Mouse (Mus musculus): ENCODE measurements around the gene Map3k5. TPM values are rescaled to one million over a fixed set of nuclear protein-coding genes. Genes with fewer than 3 reads are reported as not detected.
"Not testable (repeated sequence)": the region's sequence is repeated elsewhere in the genome, so short reads cannot be mapped to it uniquely, and the experiment has no call there.

Map3k5 gene
- polyA plus RNA-seq (2017; shearing (Covaris generic)), result 10 to 100 TPM; 13.6 to 14.5 TPM

DNA sequence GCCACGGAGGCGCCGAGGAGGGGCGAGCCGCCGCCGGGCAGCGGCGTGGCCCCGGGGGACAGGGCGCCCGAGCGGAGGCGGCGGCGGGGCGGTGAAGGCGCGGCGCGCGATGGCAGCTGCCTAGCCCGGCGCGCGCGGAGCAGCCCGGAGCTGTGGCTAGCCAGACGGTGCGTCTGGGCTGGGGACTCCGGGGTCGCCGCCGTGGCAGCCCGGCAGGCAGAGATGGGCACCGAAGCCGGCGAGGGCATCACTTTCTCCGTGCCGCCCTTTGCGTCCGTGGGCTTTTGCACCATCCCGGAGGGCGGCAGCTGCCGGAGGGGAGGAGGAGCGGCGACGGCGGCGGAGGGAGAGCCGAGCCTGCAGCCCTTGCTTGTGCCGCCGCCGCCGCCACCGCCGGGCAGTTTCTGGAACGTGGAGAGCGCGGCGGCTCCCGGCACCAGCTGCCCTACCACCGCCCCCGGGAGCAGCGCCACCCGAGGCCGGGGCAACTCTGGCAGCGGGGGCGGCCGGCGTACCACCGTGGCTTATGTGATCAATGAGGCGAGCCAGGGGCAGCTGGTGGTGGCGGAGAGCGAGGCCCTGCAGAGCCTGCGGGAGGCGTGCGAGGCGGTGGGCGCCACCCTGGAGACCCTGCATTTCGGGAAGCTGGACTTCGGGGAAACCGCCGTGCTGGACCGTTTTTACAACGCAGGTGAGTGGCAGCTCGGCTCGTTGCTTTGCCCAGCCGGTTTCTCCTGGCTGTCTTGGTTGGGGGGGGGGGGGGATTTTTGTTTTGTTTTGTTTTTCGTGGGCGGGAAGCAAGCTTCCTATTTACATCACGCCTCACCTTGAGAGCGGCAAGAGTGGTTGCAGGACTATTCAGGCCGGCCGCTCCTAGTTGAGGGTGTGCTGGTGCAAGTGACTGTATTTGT lies at the start of gene Map3k5:
Map3k5 (plus strand) TSS at position 89 of the 911 bp plus-strand sequence.
- ATAC-seq, result peak; percentile 22

DNA sequence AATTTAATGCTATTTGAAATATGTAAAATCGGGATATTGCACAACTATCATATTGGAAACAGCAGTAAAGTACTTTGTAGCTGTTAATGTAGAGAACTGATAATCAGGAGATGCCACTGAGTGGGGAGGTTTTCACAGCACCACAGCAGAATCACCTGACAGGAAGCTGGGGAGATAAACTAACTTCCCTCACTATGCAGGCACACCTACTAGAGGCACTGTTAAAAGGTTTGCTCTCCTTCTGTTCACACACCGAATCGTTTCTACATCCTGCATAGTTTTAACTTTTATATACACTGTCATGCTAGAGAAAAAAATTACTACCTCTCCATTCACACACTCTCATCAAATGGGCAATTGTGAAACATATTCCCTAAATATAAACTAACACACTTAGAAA lies 48.0 kb upstream of the Map3k5 start:
- ATAC-seq, result peak; percentile 72

DNA sequence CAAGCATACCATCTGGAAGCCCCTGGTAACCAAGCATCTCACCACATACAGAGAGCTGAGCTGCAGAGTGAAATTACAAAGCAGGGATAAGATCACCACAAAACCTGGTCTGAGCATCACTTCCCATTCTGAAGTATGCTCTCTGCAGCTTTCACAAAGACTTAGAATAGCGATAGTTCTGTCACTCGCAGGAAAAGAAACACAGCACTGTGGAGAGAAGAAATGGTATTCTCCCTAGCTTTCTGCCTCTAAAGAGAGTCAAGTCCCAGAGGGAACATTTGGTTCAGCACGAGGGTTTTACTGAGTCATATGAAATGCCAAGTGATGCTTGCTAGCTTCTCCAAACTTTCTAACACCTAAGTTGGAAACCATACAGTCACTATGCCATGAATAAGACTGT lies 44.4 kb upstream of the Map3k5 start:
- no peak for ATAC-seq

GRCm38 (mm10) chr10:19891686-19892085 lies 42.6 kb upstream of the Map3k5 start:
- no peak for ATAC-seq

GRCm38 (mm10) chr10:19893146-19893545 lies 41.1 kb upstream of the Map3k5 start:
- ATAC-seq, result no peak

- ATAC-seq, result peak; percentile 64
Observed at GRCm38 (mm10) chr10:19893976-19894375, 40.3 kb upstream of the Map3k5 start.

DNA sequence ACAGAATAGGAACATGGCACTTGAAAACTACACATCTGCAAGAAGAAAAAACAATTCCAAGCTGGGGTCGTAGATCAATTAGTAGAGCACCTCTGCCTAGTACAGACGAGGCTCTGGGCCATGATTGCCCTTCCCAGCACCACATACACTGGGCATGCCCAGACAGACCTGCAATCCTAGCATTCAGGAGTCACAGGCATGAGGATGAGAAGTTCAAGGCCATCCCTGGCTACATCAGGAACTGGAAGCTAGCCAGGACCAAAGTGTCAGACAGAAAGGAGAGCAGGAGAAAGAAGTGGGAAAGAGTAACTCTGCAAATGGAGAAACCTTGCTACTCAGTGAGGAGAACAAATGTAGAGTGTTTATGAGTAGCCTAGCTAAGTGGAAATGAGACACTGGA lies 34.1 kb upstream of the Map3k5 start:
- no peak for ATAC-seq

GRCm38 (mm10) chr10:19901992-19902391 lies 32.3 kb upstream of the Map3k5 start:
- ATAC-seq, result no peak

DNA sequence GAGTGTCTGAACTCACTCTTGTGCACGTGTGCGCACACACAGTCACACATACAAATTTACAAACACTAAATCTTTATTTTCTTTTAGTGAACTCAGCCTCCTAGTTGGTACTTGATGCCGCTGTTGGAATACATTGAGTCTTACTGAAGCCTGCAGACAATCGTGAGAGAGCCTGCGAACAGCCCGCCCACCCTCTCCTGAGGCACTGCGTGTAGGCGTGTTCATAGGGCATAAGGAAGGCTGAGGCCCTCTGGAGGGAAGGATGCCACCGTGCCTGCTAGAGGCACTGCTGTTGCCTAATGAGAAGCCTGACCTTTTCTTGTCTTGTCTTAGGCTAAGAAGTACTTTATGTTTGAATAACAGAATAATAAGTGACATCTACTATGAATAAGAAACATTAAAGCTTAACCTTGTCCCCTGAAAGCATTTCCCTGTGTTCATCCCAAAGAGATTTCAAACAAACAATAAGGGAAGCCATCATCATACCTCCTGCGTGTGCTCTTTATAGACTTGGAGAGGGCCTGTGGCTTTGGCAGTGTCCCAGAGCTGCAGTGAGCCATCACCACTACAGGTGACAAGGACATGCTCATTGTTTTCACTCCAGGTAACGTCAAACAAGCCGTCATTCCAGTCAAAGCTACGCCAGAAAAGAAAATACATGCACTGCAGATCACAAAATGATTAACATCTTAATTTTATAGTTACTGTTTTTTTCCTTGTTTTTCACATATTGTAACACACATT lies 30.0 kb upstream of the Map3k5 start:
- ATAC-seq, result no peak

DNA sequence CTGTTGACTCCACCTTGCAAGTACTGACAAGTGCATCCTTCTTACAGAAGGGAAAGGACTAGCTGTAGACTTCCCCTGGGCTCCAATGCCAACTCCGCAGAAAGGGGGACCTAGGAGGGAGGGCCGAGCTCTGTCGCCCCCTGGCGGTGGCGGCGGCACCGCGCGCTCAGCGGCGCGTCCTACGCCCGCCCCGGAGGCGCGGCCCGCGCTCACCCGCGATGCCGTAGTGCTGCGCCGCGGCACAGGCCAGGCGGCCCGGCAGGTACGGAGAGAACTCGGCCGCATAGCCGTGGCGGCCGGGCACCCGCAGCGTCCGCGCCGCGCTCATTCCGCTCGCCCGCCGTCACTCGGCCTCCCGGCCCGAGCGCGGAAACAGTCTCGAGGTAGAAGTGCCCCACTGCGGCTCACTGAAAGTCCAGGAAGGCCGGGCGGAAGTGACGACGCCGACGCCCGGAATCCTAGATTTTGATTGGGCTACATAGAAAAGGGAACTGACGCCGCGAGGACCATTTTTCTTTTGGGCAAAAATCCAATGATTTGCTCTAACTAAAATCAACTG lies 26.9 kb upstream of the Map3k5 start, which contains the start of gene Pex7:
Pex7 (minus strand) TSS at position 444 of the 559 bp plus-strand sequence.
- peak; percentile 95 for ATAC-seq

- no peak for ATAC-seq
Observed at GRCm38 (mm10) chr10:19908076-19908475, 26.2 kb upstream of the Map3k5 start.

DNA sequence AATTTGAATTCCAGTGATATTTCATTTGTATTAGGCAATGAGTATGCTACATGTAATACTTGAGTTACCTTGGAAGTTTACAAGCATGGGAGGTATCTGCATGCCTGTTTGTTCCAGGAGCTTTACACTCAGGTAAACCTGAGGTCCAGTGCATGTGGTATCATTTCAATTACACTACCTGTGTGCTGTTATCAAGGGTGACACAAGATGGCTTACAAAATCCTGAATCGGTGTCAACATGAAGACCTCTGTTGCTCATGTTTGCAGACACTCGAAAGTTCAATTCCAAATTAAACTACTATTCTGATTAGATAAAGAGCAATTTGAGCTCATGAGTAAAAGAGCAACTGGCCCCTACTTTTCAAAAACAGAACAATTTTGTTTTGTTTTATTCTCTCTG lies 23.8 kb upstream of the Map3k5 start:
- no peak for ATAC-seq

- ATAC-seq, result no peak
Observed at GRCm38 (mm10) chr10:19911583-19911982, 22.7 kb upstream of the Map3k5 start.

DNA sequence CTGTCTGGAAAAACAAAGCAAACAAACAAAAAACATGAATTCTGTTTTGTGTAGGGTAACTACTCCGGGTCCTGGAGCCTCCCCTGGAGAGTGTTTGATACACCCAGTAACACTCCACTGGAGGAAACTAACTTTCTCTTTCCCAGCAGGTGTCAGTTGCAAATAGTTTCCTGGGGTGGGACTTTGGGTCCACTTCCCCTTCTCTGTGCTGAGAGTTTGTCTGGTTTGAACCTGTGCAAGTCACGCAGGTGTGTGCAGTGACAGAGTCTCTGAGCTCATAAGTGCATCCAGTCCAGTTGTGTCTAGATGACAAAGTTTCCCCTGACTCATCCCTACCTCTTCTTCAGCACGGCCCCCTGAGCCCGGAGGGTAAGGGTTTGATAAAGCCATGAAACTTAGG lies 20.5 kb upstream of the Map3k5 start:
- ATAC-seq, result no peak

GRCm38 (mm10) chr10:19915301-19915700 lies 19.0 kb upstream of the Map3k5 start:
- no peak for ATAC-seq

GRCm38 (mm10) chr10:19922410-19922809 lies 11.9 kb upstream of the Map3k5 start:
- no peak for ATAC-seq

GRCm38 (mm10) chr10:19924256-19924655 lies 10.0 kb upstream of the Map3k5 start:
- ATAC-seq, result no peak

DNA sequence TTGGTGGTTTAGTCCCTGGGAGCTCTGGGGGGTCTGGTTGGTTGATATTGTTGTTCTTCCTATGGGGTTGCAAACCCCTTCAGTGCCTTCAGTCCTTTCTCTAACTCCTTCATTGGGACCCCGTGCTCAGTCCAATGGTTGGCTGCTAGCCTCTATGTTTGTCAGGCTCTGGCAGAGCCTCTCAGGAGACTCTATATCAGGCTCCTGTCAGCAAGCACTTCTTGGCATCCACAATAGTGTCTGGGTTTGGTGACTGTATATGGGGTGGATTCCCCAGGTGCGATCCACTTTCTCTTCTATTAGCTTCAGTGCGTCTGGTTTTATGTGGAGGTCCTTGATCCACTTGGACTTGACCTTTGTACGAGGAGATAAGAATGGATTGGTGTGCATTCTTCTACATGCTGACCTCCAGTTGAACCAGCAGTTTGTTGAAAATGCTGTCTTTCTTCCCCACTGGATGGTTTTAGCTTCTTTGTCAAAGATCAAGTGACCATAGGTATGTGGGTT lies 7.8 kb upstream of the Map3k5 start:
- not testable (repeated sequence) for ATAC-seq

DNA sequence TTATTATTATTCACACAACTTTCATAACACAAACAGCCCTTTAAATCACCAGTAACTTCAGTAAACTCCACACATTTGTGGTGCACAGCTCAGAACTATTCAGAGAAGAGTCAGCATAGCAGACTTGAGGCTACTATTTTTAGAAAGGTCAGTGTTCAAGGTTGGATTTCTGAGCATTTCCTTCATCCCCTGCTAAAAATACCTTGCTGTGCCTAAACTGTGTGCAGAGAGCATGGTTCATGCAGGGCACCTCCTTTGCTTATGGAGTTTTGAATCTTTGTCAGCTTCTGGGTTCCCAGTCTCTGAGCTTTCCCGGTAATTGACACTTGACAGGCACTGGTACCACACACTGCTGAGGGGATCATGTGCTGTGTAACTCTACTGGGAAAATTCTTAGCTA lies 6.1 kb upstream of the Map3k5 start:
- ATAC-seq, result no peak

DNA sequence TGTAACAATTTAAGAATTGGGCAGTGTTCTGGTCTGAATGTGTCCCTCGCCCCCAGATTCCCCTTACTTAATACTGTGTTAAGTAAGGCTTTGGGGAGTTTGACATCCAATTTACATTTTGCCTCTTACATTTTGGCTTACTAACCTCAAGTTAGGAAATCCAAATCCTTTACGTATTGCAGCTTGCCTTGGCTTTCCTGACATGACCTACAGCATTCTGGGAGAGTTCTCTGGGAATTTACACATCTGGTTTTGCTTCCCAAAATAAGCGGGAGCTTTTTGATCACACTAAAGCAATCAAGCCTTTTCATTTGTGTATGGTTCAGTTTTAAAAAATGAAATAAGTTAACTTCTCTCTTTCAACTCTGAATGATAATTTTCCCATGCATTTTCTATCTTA lies 1.3 kb upstream of the Map3k5 start:
- no peak for ATAC-seq

DNA sequence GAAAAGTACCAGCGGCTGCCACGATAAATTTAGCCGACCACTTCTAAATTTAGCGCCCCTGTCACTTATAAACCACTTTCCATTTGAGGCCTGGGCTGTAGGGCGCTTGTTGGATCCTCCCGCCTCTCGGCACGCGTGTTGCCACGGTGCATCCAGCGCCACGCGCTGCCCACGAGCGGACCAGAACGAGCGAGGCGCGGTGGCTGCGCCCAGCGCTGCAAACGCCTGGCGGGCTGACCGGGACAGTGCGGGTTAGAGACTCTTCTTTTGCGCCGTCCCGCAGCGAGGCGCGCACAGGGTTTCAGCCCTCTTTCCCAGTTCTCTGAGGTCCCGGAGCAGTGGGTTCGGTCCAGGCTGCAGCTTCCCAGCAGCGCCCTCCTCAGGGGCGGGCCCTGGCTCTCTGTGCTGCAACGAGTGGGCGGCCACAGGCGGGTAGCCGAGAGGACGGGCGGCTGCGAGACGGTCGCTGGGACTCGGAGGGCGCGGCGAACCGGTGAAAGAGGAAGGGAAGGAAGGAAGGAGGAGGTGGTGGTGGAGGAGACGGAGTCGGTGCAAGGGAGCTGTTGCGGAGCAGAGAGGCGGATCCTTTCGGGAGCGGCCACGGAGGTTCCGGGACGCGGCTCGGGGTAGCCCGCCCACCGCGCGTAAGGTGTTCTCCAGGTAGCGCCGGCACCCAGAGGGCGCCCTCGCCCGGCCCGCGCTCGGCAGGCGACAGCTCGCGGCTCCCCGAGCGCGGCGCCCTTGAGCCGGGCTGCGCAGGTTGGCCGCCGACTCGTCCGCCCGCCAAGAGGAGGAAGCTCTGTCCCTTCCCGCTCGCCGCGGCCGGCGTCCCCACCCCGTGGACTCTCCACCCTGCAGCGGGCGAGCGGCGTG lies 525 bp upstream of the Map3k5 start:
- peak; percentile 81 for ATAC-seq

DNA sequence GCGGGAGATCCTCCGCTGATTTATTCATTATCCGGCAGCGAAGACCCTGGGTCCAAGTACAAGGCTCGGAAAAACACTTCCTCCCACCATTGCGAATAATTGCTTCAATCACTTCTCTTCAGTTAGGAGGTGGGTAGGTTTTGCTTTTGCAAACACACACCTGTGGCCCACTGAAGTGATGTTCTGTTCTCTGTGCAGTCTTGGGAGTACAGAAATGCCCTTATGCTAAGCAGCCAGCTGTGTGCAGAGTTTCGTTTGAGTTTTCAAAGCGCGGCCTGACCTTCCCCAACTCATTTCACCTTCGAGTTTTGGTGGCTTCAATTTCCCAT lies 987 bp downstream of the Map3k5 start:
- no peak for ATAC-seq
